Mouse (Mus musculus) liver, adult 2 months (tissue): ENCODE measurements around the gene Calm1. TPM values are rescaled to one million over a fixed set of nuclear protein-coding genes. Genes with fewer than 3 reads are reported as not detected.
"Not testable (repeated sequence)": the region's sequence is repeated elsewhere in the genome, so short reads cannot be mapped to it uniquely, and the experiment has no call there.

ENCODE experiments used
- DNase-seq: peaks from one replicate; pipeline ENCODE4 v3.0.0-alpha.2; 2011; ENCODE audit warnings: low read depth, low spot score; ENCODE audit errors: extremely low read depth
- H3K27ac ChIP-seq: fragments of 200-500 bp; replicated peaks from 2 replicates; pipeline ENCODE4 v1.5.1; 2012; ENCODE audit warnings: low read depth, mild to moderate bottlenecking, control low read depth, inconsistent platforms, low read length; ENCODE audit not compliant: insufficient read depth
- H3K27me3 ChIP-seq: fragments of 200-500 bp; 2 replicates; pipeline ENCODE4 v1.6.1; 2012; ENCODE audit warnings: mild to moderate bottlenecking, moderate library complexity, low read length, inconsistent platforms; ENCODE audit not compliant: control insufficient read depth, insufficient read depth
- H3K36me3 ChIP-seq: fragments of 200-500 bp; 2 replicates; pipeline ENCODE4 v1.6.1; 2012; ENCODE audit warnings: low read length, inconsistent platforms; ENCODE audit not compliant: control insufficient read depth, insufficient read depth
- H3K4me1 ChIP-seq: fragments of 200-500 bp; 2 replicates; pipeline ENCODE4 v1.6.1; 2011; ENCODE audit warnings: low read length; ENCODE audit not compliant: control insufficient read depth, insufficient read depth
- H3K4me3 ChIP-seq: fragments of 200-500 bp; 2 replicates; pipeline ENCODE4 v1.5.1; 2011; ENCODE audit warnings: low read depth, mild to moderate bottlenecking, control low read depth, low read length, moderate library complexity; ENCODE audit not compliant: insufficient read depth
- H3K79me2 ChIP-seq: fragments of 200-500 bp; 2 replicates; pipeline ENCODE4 v1.6.1; 2012; ENCODE audit warnings: inconsistent platforms, mild to moderate bottlenecking, low read length, moderate library complexity; ENCODE audit not compliant: control insufficient read depth, insufficient read depth
- H3K9ac ChIP-seq: fragments of 200-500 bp; 2 replicates; pipeline ENCODE4 v1.6.1; 2012; ENCODE audit warnings: low read depth, mild to moderate bottlenecking, control low read depth, inconsistent platforms, low read length
- CTCF ChIP-seq: fragments of 200-500 bp; IDR thresholded peaks from 2 replicates; pipeline ENCODE4 v1.5.1; 2011; ENCODE audit warnings: low read depth, low read length, control low read depth
- POLR2A ChIP-seq: fragments of 200-500 bp; IDR thresholded peaks from 2 replicates; pipeline ENCODE4 v1.6.1; 2011; ENCODE audit warnings: low read length, control low read depth; ENCODE audit not compliant: insufficient read depth; ENCODE audit errors: extremely low read depth
- WGBS: fragments of 180-500 bp; shearing (Covaris S2); methylation state at CpG from one replicate; pipeline ENCODE4 v1.1.7; 2018; 5-methylcytosine and 5-hydroxymethylcytosine counted together
- polyA plus RNA-seq: library from polyadenylated mRNA; depleted of rRNA; stranded (reverse); fragments of >200 nt; gene quantifications from 2 replicates; pipeline ENCODE4 v1.2.3, GENCODE M21; 2012
- total RNA-seq: library from RNA; depleted of rRNA; stranded (reverse); fragments of >200 nt; gene quantifications from 2 replicates; pipeline ENCODE4 v1.2.3, GENCODE M21; 2014

The Calm1 gene
- total and polyA plus RNA-seq, 2 experiments = 114 to 123 TPM

DNA sequence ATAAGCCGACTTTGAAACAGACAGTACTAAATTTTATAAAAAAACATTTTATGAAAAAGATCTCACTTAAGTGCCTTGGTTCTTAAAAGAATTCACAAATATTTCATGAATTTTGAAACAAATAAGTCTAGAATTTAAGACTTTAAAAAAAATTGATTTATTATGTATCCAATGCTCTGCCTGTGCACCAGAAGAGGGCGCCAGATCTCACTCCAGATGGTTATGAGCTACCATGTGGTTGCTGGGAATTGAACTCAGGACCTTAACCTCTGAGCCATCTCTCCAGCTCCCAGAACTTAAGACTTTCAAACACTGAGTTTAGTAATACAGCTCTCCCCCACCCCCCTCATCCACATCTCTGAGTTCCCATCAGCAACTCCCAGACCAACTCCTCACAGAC, 16.6 kb upstream of the Calm1 start:
- WGBS = 89% methylated on average over 2 of the region's 2 CpGs
- peaks cover 3% of the 10 kb centered on the region for H3K4me1 ChIP-seq
- no peak overlapping the region for H3K9ac ChIP-seq
- H3K36me3 ChIP-seq = no peaks in the 10 kb centered on the region
- DNase-seq = no peak
- H3K79me2 ChIP-seq = no peaks in the 10 kb centered on the region
- no peak for TF ChIP-seq POLR2A
- TF ChIP-seq CTCF = no peak; the same call in 1 of the 2 replicates
- no peak overlapping the region for H3K4me3 ChIP-seq
- no peaks in the 10 kb centered on the region for H3K27me3 ChIP-seq
- H3K27ac ChIP-seq = no peak overlapping the region

DNA sequence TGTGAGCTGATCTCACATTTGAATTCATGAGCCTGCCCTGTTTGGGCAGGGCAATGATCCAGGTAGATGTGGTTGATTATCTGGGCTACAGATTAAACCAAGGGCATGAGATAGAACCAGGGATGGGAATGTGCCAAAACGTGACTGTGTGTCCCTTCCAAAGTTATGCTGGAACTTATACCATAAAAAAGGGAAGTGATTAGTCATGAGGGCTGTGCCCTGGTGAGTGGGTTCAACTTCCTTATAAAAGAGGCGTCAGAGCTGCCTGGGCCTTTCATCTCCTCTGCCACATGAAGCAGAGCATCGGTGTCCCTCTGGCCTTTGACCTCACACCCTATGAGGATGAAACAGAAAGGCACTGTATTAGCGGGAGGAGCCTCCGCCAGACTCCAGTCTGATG, 15.3 kb upstream of the Calm1 start:
- 66% methylated on average over 5 of the region's 5 CpGs for WGBS

DNA sequence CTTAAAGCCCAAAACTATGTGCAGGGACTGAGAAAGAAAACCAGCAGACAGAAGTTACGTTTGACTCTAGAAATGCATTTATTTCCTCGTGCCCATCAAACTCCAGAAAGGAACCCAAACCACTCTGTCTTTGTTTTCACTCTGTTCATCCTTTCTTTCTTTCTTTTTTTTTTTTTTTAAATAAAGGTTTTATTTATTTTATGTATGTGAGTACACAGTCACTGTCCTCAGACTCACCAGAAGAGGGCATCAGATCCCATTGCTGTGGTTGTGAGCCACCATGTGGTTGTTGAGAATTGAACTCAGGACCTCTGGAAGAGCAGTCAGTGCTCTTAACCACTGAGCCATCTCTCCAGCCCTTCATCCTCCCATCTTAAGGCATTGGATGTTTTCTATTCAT, 14.3 kb upstream of the Calm1 start:
- 94% methylated on average over 2 of the region's 2 CpGs for WGBS
- H3K4me1 ChIP-seq, H3K27ac ChIP-seq, H3K36me3 ChIP-seq, H3K9ac ChIP-seq, H3K4me3 ChIP-seq, H3K27me3 ChIP-seq, H3K79me2 ChIP-seq, DNase-seq: not testable (repeated sequence)

More for the DNA sequence above, 15.3 kb upstream of the Calm1 start:
- Histone ChIP-seq H3K4me1 (peaks cover 7% of the 10 kb centered on the region), H3K27me3 (no peaks in the 10 kb centered on the region), H3K36me3 (no peaks in the 10 kb centered on the region), H3K4me3 (no peak overlapping the region), H3K27ac (no peak overlapping the region), H3K9ac (no peak overlapping the region), H3K79me2 (no peaks in the 10 kb centered on the region)
- peak; percentile 33 for DNase-seq
- TF ChIP-seq CTCF = no peak
- no peak for TF ChIP-seq POLR2A

DNA sequence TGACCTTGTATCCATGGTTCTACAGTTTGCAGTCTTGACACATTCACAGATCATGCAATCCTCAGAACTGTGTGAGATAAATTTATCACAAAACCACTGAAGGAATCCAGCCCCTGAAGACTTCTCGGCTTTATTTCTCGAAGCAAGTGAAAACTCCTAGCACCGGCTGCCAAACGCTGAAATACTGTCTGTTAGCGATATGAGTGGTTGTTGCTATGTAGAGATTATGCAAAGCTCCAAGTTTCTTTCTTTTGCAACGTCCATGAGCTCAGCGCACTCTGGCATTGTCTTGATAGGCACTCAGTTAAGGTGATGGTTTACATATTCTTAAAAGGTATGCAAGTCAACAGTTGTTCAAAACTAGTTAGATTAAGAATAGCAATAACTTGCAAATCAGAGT, 13.3 kb upstream of the Calm1 start:
- no peak overlapping the region for H3K9ac ChIP-seq
- WGBS = 81% methylated on average over 7 of the region's 7 CpGs
- no peaks in the 10 kb centered on the region for H3K79me2 ChIP-seq
- TF ChIP-seq POLR2A (no peak), CTCF (no peak)
- H3K4me1 ChIP-seq = peaks cover 7% of the 10 kb centered on the region
- no peak overlapping the region for H3K27ac ChIP-seq
- no peaks in the 10 kb centered on the region for H3K36me3 ChIP-seq
- peak; percentile 22 for DNase-seq
- H3K4me3 ChIP-seq = no peak overlapping the region
- H3K27me3 ChIP-seq = no peaks in the 10 kb centered on the region

DNA sequence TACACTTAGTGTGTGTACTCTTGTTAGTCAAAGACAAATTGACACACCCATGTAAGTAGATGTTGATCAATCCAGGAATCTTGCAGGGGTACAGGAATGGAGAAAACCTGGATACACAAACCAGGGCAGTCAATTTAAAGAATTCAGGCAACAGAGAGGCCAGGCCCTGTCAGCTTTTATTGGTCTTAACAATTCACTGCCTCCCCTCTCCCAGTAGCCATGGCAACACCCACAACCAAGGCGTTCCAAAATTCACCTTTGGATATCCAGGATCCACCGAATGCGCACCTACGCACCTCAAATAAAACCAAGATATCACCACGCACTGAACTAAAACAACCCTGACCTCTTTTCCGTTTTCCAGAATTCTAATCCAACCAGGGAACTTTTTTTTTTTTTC, 12.9 kb upstream of the Calm1 start:
- TF ChIP-seq CTCF (no peak), POLR2A (no peak)
- Histone ChIP-seq H3K4me3 (peak overlapping the region; percentile 59), H3K9ac (peak overlapping the region; percentile 49; the same call in 1 of the 2 replicates), H3K36me3 (no peaks in the 10 kb centered on the region), H3K27me3 (no peaks in the 10 kb centered on the region), H3K4me1 (peaks cover 7% of the 10 kb centered on the region), H3K27ac (no peak overlapping the region; the same call in 1 of the 2 replicates), H3K79me2 (no peaks in the 10 kb centered on the region)
- peak; percentile 41 for DNase-seq
- WGBS = 3% methylated on average over 6 of the region's 6 CpGs

DNA sequence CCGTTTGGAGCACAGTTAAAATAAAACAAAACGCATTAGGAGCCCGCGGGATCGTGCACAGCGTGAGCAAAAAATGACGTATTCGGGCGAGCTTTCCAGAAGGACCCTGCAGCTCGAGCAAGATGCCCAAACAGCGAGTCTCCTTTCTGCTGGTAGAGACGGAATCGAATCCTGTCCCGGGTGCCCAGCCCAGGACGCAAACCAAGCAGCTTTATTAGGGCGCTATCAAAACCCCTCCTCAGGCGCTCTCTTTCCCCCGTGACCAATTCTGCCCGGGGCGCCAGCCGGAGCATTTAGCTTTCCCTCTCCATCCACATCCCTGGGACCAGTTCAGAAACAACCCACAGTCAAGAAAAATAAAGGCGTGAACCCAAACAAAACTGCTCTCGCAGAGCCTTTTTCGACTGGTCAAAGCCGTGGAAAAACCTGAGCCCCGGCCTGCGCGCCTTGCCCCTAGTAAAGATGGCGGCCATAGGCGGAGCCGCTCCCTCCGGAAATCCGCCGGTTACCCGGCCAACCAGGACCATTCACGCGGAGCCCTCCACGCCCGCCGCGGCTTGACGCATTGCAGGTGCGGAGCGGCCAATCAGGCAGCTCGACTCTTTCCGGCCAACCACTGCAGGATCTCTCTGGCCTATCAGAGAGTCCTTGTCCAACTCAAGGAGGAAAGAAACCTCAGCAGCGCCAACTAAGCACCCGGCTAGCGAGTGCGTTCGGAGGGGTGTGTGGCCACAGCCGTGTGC, 12.1 kb upstream of the Calm1 start:
- WGBS = under 1% methylated on average over 52 of the region's 52 CpGs
- peak overlapping the region; percentile 85 for H3K27ac ChIP-seq
- H3K79me2 ChIP-seq = no peaks in the 10 kb centered on the region
- peaks cover 7% of the 10 kb centered on the region for H3K4me1 ChIP-seq
- no peaks in the 10 kb centered on the region for H3K36me3 ChIP-seq
- DNase-seq = peak; percentile 98
- H3K9ac ChIP-seq = peak overlapping the region; percentile 74
- no peaks in the 10 kb centered on the region for H3K27me3 ChIP-seq
- TF ChIP-seq CTCF = no peak
- TF ChIP-seq POLR2A = peak; percentile 46; the same call in 1 of the 2 replicates
- H3K4me3 ChIP-seq = peak overlapping the region; percentile 62
